Mouse (Mus musculus): ENCODE results near the gene Olfr1440.

- TF ChIP-seq ZC3H11A (IDR thresholded peaks at IDR 0.05; ENCODE audit: borderline replicate concordance, low read depth, low read length) (no peak), ZNF384 (IDR thresholded peaks at IDR 0.05; ENCODE audit: low read depth, low read length) (no peak), CHD2 (IDR thresholded peaks at IDR 0.05; ENCODE audit: low read depth, low read length) (no peak)
These were observed 55.5 kb downstream of the Olfr1440 start for GRCm38 (mm10) chr19:12442560-12442959.
